Mouse (Mus musculus) hindbrain, embryonic 10.5 days (tissue): ENCODE data around the gene Klhl8. TPM values are rescaled to one million over a fixed set of nuclear protein-coding genes. Genes with fewer than 3 reads are reported as not detected.

Experiments used
- DNase-seq: peaks from one replicate; pipeline ENCODE4 v3.0.0-alpha.2; 2017; ENCODE audit warnings: low spot score
- H3K27ac ChIP-seq: fragments of 300-500 bp; sonication (generic); 2 replicates; pipeline ENCODE4 v1.5.1; 2016; ENCODE audit warnings: mild to moderate bottlenecking, moderate library complexity
- H3K27me3 ChIP-seq: fragments of 300-500 bp; sonication (generic); 2 replicates; pipeline ENCODE4 v1.6.1; 2016; ENCODE audit warnings: mild to moderate bottlenecking; ENCODE audit not compliant: poor library complexity, insufficient read depth, severe bottlenecking
- H3K36me3 ChIP-seq: fragments of 300-500 bp; sonication (generic); 2 replicates; pipeline ENCODE4 v1.6.1; 2016; ENCODE audit warnings: mild to moderate bottlenecking, moderate library complexity
- H3K4me1 ChIP-seq: fragments of 300-500 bp; sonication (generic); replicated peaks from 2 replicates; pipeline ENCODE4 v1.6.1; 2016; ENCODE audit warnings: mild to moderate bottlenecking
- H3K4me3 ChIP-seq: fragments of 300-500 bp; sonication (generic); 2 replicates; pipeline ENCODE4 v1.5.1; 2016; ENCODE audit warnings: mild to moderate bottlenecking, moderate library complexity
- H3K9me3 ChIP-seq: fragments of 300-500 bp; sonication (generic); 2 replicates; pipeline ENCODE4 v1.6.1; 2016; ENCODE audit warnings: mild to moderate bottlenecking, moderate library complexity
- WGBS: fragments of 180-500 bp; shearing (Covaris S2); methylation state at CpG from one replicate; pipeline ENCODE4 v1.1.7; 2016; 5-methylcytosine and 5-hydroxymethylcytosine counted together
- polyA plus RNA-seq: library from polyadenylated mRNA; unstranded; fragments of >200 nt; fragmentation: Nextera tagmentation; extraction: Ambion mirVana; gene quantifications from 2 replicates; pipeline ENCODE4 v1.2.1, GENCODE M21; 2016

Gene Klhl8
- polyA plus RNA-seq, 1 experiment from 2014 or later: 12.8 TPM

GRCm38 (mm10) chr5:103927429-103928195, 16.6 kb upstream of the Klhl8 start:
- no peaks in the 10 kb centered on the region for H3K36me3 ChIP-seq
- 30% methylated on average over 27 of the region's 27 CpGs for WGBS
- 0 out of 2 replicates have a peak, but pooled peaks cover 6% of the 10 kb centered on the region for H3K27me3 ChIP-seq
- peak overlapping the region; percentile 71 for H3K27ac ChIP-seq
- no peaks in the 10 kb centered on the region for H3K9me3 ChIP-seq
- DNase-seq: peak; percentile 89
- H3K4me1 ChIP-seq: peaks cover 5% of the 10 kb centered on the region
- peak overlapping the region; percentile 39 for H3K4me3 ChIP-seq

GRCm38 (mm10) chr5:103926398-103926797, 15.3 kb upstream of the Klhl8 start:
- DNase-seq: peak; percentile 36
- 62% methylated on average over 12 of the region's 12 CpGs for WGBS
- H3K27me3 ChIP-seq: 0 out of 2 replicates have a peak, but pooled peaks cover 6% of the 10 kb centered on the region
- H3K9me3 ChIP-seq: no peaks in the 10 kb centered on the region
- H3K27ac ChIP-seq: no peak overlapping the region
- H3K4me1 ChIP-seq: peaks cover 5% of the 10 kb centered on the region
- no peaks in the 10 kb centered on the region for H3K36me3 ChIP-seq
- H3K4me3 ChIP-seq: no peak overlapping the region

DNA sequence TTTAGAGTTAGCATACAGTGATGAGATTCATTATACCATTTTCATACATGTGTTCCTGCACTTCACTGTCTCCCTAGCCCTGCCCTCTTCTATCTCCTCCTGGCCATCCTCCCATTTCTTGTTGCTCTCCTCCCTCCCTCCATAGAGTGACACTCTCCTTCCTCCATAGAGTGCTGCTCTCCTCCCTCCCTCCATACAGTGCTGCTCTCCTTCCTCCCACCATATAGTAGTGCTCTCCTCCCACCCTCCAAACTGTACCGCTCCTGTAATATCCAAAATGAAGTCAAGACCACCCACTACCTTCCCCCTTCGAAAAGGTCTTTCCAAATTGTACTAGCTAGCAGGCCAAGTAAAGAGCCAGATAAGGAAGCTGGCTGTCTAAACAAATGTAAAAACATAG, 12.7 kb upstream of the Klhl8 start:
- no peaks in the 10 kb centered on the region for H3K36me3 ChIP-seq
- H3K4me3 ChIP-seq: no peak overlapping the region
- 0 out of 2 replicates have a peak, but pooled peaks cover under 1% of the 10 kb centered on the region for H3K27me3 ChIP-seq
- H3K4me1 ChIP-seq: peaks cover 5% of the 10 kb centered on the region
- WGBS: 91% methylated on average over 2 of the region's 2 CpGs
- no peak overlapping the region for H3K27ac ChIP-seq
- H3K9me3 ChIP-seq: no peaks in the 10 kb centered on the region
- no peak for DNase-seq

GRCm38 (mm10) chr5:103923101-103923500, 12.0 kb upstream of the Klhl8 start:
- 81% methylated on average over 6 of the region's 6 CpGs for WGBS
- H3K4me3 ChIP-seq: no peak overlapping the region
- H3K36me3 ChIP-seq: no peaks in the 10 kb centered on the region
- peaks cover 5% of the 10 kb centered on the region for H3K4me1 ChIP-seq
- no peak for DNase-seq
- H3K27me3 ChIP-seq: no peaks in the 10 kb centered on the region
- no peaks in the 10 kb centered on the region for H3K9me3 ChIP-seq
- no peak overlapping the region for H3K27ac ChIP-seq

DNA sequence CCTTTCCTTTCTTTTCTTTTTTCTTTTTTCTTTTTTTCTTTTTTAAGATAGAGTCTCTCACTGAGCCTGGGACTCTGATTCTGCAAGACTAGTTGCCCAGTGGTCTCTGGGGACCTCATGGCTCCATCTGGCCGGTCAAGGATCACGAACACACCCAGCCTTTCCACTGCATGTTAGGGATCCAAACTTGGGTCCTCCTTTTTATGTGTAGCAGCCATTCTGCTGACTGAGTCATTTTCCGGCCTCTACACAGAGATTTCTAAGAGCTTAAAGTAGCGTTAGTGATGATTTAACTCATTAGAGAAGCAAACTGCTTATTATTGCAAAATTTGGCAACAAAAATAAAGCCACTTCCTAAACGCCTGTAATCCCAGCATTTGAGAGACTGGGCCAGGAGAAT, 11.4 kb upstream of the Klhl8 start:
- no peaks in the 10 kb centered on the region for H3K36me3 ChIP-seq
- no peak for DNase-seq
- H3K9me3 ChIP-seq: no peaks in the 10 kb centered on the region
- H3K4me1 ChIP-seq: peaks cover under 1% of the 10 kb centered on the region; the same call in 1 of the 2 replicates
- 85% methylated on average over 5 of the region's 5 CpGs for WGBS
- H3K27me3 ChIP-seq: no peaks in the 10 kb centered on the region
- no peak overlapping the region for H3K4me3 ChIP-seq
- no peak overlapping the region for H3K27ac ChIP-seq

DNA sequence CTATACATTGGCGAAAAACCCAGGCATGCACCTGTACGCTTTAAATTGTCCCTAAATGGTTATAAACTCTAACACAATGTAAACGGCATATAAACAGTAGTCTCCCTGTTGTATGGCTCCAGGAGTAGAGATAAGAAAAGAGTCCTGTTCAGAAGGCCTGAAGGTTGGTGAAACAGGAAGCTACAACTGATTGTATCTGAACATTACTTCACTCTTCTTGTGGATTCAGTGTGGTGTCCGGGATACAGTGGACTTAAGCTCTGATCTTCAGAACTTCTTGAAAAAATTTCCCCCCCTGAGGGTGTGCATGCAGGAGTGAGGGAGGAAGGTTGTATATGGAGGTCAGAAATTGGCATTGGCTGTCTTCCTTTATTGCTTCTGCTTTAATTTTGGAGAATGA, 8.4 kb upstream of the Klhl8 start:
- WGBS: 90% methylated on average over 4 of the region's 4 CpGs
- Histone ChIP-seq H3K27ac (no peak overlapping the region), H3K4me1 (no peaks in the 10 kb centered on the region; the same call in 1 of the 2 replicates), H3K27me3 (no peaks in the 10 kb centered on the region), H3K4me3 (no peak overlapping the region), H3K9me3 (no peaks in the 10 kb centered on the region), H3K36me3 (no peaks in the 10 kb centered on the region)
- no peak for DNase-seq

DNA sequence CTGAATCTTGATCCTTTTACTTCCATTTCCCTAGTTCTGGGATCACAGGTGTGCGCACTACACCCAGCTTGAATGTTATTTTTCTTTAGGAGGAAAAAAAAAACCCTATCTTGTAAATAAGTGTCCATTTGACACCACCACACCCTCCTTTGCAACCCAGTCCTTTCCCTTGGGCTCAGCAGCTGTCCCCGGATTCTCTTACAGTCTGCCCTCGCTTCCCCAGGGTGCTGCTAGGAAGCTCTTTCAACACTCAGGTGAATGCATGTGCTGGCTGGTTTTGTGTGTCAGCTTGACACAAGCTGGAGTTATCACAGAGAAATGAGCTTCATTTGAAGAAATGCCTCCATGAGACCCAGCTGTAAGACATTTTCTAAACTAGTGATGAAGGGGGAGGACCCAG, 7.2 kb upstream of the Klhl8 start:
- Histone ChIP-seq H3K27me3 (no peaks in the 10 kb centered on the region), H3K36me3 (no peaks in the 10 kb centered on the region), H3K4me3 (no peak overlapping the region), H3K4me1 (no peaks in the 10 kb centered on the region; the same call in 1 of the 2 replicates), H3K9me3 (no peaks in the 10 kb centered on the region), H3K27ac (no peak overlapping the region)
- DNase-seq: no peak
- WGBS: 82% methylated on average over 3 of the region's 3 CpGs

DNA sequence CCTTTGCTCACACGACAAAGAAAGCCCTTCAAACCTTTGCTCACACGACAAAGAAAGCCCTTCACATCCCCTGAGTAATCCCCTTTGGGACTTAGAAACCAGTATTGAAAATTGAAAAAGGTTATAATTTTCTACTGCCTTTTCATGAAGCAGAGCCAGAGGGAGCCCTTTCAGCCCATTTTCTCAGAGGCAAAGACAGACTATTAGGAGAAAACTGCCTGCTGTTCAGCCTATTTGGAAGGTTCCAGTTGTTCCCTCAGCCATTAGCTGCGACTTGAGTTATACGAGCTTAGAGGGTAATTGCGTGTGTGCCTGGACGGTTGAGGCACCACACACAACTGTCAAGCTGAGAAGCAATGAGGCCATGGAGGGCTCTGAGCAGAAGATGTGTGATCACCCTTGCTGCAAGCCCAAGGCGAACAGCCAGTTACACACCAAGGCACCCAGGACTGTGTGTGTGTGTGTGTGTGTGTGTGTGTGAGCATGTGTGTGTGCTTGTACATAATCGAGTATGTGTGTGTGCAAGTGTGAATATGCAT, 6.4 kb upstream of the Klhl8 start:
- Histone ChIP-seq H3K9me3 (no peaks in the 10 kb centered on the region), H3K36me3 (no peaks in the 10 kb centered on the region), H3K4me3 (no peak overlapping the region), H3K27me3 (no peaks in the 10 kb centered on the region), H3K4me1 (no peaks in the 10 kb centered on the region; the same call in 1 of the 2 replicates), H3K27ac (no peak overlapping the region)
- DNase-seq: no peak
- 82% methylated on average over 8 of the region's 8 CpGs for WGBS

DNA sequence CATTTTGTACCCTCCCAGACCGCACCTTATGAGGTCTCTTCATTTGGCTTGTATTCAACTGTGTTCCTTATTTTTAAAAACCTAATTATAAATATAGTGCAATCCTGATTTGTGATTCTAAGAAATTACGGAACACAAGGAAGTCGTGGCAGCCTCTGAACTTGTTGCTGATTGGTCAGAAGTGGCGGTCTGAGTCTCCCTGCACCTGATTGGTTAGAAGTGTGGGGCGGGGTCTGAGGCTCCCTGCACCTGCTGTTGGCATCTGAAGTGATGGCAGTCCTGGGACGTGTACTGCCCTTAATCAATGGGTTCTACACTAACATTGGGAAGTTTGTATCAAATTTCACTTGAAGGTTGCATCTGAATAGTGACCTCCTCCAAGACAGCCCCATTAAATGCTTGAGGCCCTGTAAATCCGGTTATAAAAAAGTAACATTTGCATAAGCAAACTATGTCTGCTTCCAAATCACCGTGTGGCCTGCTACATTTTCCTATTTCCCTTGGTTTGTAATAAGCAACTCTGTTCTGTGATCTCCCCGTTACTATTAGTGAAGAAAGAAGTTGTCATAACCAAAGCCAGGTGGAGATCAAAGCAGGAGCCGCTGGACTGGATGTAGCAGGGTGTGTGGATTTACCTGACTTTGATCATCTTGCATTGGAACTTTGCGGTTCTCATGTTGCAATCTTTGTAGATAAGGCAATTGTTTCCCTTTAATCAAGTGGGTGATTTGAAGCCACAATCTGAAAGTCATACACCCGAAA, 5.7 kb upstream of the Klhl8 start:
- H3K27me3 ChIP-seq: no peaks in the 10 kb centered on the region
- H3K36me3 ChIP-seq: no peaks in the 10 kb centered on the region
- 70% methylated on average over 12 of the region's 12 CpGs for WGBS
- H3K4me3 ChIP-seq: no peak overlapping the region
- no peak for DNase-seq
- no peaks in the 10 kb centered on the region for H3K9me3 ChIP-seq
- no peak overlapping the region for H3K27ac ChIP-seq
- no peaks in the 10 kb centered on the region; the same call in 1 of the 2 replicates for H3K4me1 ChIP-seq

- Histone ChIP-seq H3K27me3 (no peaks in the 10 kb centered on the region), H3K27ac (no peak overlapping the region), H3K36me3 (no peaks in the 10 kb centered on the region), H3K4me1 (peaks cover 13% of the 10 kb centered on the region), H3K4me3 (no peak overlapping the region), H3K9me3 (no peaks in the 10 kb centered on the region)
- 77% methylated on average over 11 of the region's 11 CpGs for whole genome bisulfite sequencing
- no peak for DNase-seq
Measured at GRCm38 (mm10) chr5:103914335-103915226, 3.5 kb upstream of the Klhl8 start.

- Histone ChIP-seq H3K4me1 (peaks cover 18% of the 10 kb centered on the region), H3K36me3 (no peaks in the 10 kb centered on the region), H3K27ac (no peak overlapping the region), H3K27me3 (no peaks in the 10 kb centered on the region), H3K9me3 (no peaks in the 10 kb centered on the region), H3K4me3 (no peak overlapping the region)
- no peak for DNase-seq
- WGBS: 66% methylated on average over 4 of the region's 4 CpGs
Measured at GRCm38 (mm10) chr5:103913150-103913549, 2.1 kb upstream of the Klhl8 start.

DNA sequence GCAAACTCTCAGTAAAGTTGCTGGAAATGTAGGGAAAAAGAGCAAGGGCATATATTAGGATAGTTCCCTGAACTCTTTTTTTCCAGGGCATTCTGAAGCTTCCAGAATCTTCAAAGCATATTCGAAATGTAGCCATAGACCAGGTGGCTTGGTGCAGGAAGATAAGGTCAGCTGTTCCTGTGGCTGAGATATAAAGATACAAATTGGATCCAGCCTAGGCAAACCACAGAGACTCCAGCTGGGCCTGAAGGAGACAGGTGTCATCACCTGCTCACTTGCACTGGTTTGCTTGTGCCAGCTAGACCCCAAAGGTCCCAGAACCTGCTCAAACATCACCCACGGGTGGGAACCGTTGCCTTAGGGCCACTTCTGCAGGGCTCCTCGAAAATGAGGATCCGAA, 496 bp upstream of the Klhl8 start:
- no peaks in the 10 kb centered on the region for H3K27me3 ChIP-seq
- H3K4me3 ChIP-seq: peak overlapping the region; percentile 88
- no peaks in the 10 kb centered on the region for H3K9me3 ChIP-seq
- no peak for DNase-seq
- H3K27ac ChIP-seq: no peak overlapping the region
- WGBS: 80% methylated on average over 5 of the region's 5 CpGs
- no peaks in the 10 kb centered on the region for H3K36me3 ChIP-seq
- H3K4me1 ChIP-seq: peaks cover 18% of the 10 kb centered on the region
